Mouse (Mus musculus): Measurements from ENCODE around the gene Iah1. TPM values are rescaled to one million over a fixed set of nuclear protein-coding genes. Genes with fewer than 3 reads are reported as not detected.

Iah1 gene
- polyA plus RNA-seq, 1 experiment, result 63.7 TPM

GRCm38 (mm10) chr12:21285508-21286242, 30.5 kb upstream of the Iah1 start:
- Histone ChIP-seq H3K27ac (ENCODE audit: insufficient read depth, low read depth, low read length) (peak overlapping the region; percentile 52), H3K27me3 (ENCODE audit: control insufficient read depth, insufficient read depth, low read length) (no peaks in the 10 kb centered on the region), H3K4me1 (ENCODE audit: control insufficient read depth, insufficient read depth, insufficient read length, low read length) (peaks cover 4% of the 10 kb centered on the region; the same call in 1 of the 2 replicates), H3K4me3 (ENCODE audit: low read depth, low read length) (peak overlapping the region; percentile 85), H3K36me3 (ENCODE audit: control insufficient read depth, insufficient read depth, low read length) (peaks cover 2% of the 10 kb centered on the region; the same call in 1 of the 2 replicates)
- under 1% methylated on average over 47 of the region's 47 CpGs for whole genome bisulfite sequencing
- no peak for TF ChIP-seq CTCF (IDR thresholded peaks at IDR 0.05; ENCODE audit: extremely low read depth, insufficient read length, insufficient replicate concordance, low read depth, low read length)
- TF ChIP-seq POLR2A (IDR thresholded peaks at IDR 0.05; ENCODE audit: low read depth, low read length), result peak; percentile 35; the same call in 1 of the 2 replicates

- Histone ChIP-seq H3K27me3 (ENCODE audit: control insufficient read depth, insufficient read depth, low read length) (no peaks in the 10 kb centered on the region), H3K36me3 (ENCODE audit: control insufficient read depth, insufficient read depth, low read length) (peaks cover 2% of the 10 kb centered on the region; the same call in 1 of the 2 replicates), H3K27ac (ENCODE audit: insufficient read depth, low read depth, low read length) (peak within 1 kb of the TSS; percentile 68), H3K4me3 (ENCODE audit: low read depth, low read length) (peak within 1 kb of the TSS; percentile 85), H3K4me1 (ENCODE audit: control insufficient read depth, insufficient read depth, insufficient read length, low read length) (peaks cover 4% of the 10 kb centered on the region; the same call in 1 of the 2 replicates)
- under 1% methylated on average over 28 of the region's 28 CpGs for WGBS
- TF ChIP-seq POLR2A (IDR thresholded peaks at IDR 0.05; ENCODE audit: low read depth, low read length), result no peak
Measured at GRCm38 (mm10) chr12:21286243-21286622, 30.0 kb upstream of the Iah1 start, which contains the start of gene Itgb1bp1. Itgb1bp1 (minus strand) TSS chr12:21286284.

GRCm38 (mm10) chr12:21286712-21287650, 29.2 kb upstream of the Iah1 start:
- H3K36me3 ChIP-seq (ENCODE audit: control insufficient read depth, insufficient read depth, low read length), result peaks cover 5% of the 10 kb centered on the region
- H3K4me1 ChIP-seq (ENCODE audit: control insufficient read depth, insufficient read depth, insufficient read length, low read length), result peaks cover 4% of the 10 kb centered on the region; the same call in 1 of the 2 replicates
- H3K4me3 ChIP-seq (ENCODE audit: low read depth, low read length), result peak overlapping the region; percentile 85
- no peaks in the 10 kb centered on the region for H3K27me3 ChIP-seq (ENCODE audit: control insufficient read depth, insufficient read depth, low read length)
- H3K27ac ChIP-seq (ENCODE audit: insufficient read depth, low read depth, low read length), result peak overlapping the region; percentile 68
- TF ChIP-seq CTCF (IDR thresholded peaks at IDR 0.05; ENCODE audit: extremely low read depth, insufficient read length, insufficient replicate concordance, low read depth, low read length) (no peak), POLR2A (IDR thresholded peaks at IDR 0.05; ENCODE audit: low read depth, low read length) (no peak)
- 15% methylated on average over 18 of the region's 18 CpGs for WGBS

GRCm38 (mm10) chr12:21288716-21289395, 27.3 kb upstream of the Iah1 start:
- no peak for TF ChIP-seq CTCF (IDR thresholded peaks at IDR 0.05; ENCODE audit: extremely low read depth, insufficient read length, insufficient replicate concordance, low read depth, low read length)
- no peak for TF ChIP-seq POLR2A (IDR thresholded peaks at IDR 0.05; ENCODE audit: low read depth, low read length)
- Histone ChIP-seq H3K36me3 (ENCODE audit: control insufficient read depth, insufficient read depth, low read length) (peaks cover 21% of the 10 kb centered on the region), H3K27me3 (ENCODE audit: control insufficient read depth, insufficient read depth, low read length) (no peaks in the 10 kb centered on the region), H3K4me3 (ENCODE audit: low read depth, low read length) (no peak overlapping the region), H3K4me1 (ENCODE audit: control insufficient read depth, insufficient read depth, insufficient read length, low read length) (peaks cover 4% of the 10 kb centered on the region; the same call in 1 of the 2 replicates), H3K27ac (ENCODE audit: insufficient read depth, low read depth, low read length) (no peak overlapping the region)
- WGBS, result 83% methylated on average over 3 of the region's 3 CpGs

- Histone ChIP-seq H3K27ac (ENCODE audit: insufficient read depth, low read depth, low read length) (no peak overlapping the region), H3K27me3 (ENCODE audit: control insufficient read depth, insufficient read depth, low read length) (no peaks in the 10 kb centered on the region), H3K4me1 (ENCODE audit: control insufficient read depth, insufficient read depth, insufficient read length, low read length) (peaks cover 4% of the 10 kb centered on the region; the same call in 1 of the 2 replicates), H3K36me3 (ENCODE audit: control insufficient read depth, insufficient read depth, low read length) (peaks cover 27% of the 10 kb centered on the region), H3K4me3 (ENCODE audit: low read depth, low read length) (no peak overlapping the region)
- TF ChIP-seq POLR2A (IDR thresholded peaks at IDR 0.05; ENCODE audit: low read depth, low read length) (no peak), CTCF (IDR thresholded peaks at IDR 0.05; ENCODE audit: extremely low read depth, insufficient read length, insufficient replicate concordance, low read depth, low read length) (no peak)
- WGBS, result 62% methylated on average over 6 of the region's 6 CpGs
Measured at GRCm38 (mm10) chr12:21289651-21290050, 26.5 kb upstream of the Iah1 start.

GRCm38 (mm10) chr12:21298856-21299255, 17.3 kb upstream of the Iah1 start:
- TF ChIP-seq POLR2A (IDR thresholded peaks at IDR 0.05; ENCODE audit: low read depth, low read length) (no peak), CTCF (IDR thresholded peaks at IDR 0.05; ENCODE audit: extremely low read depth, insufficient read length, insufficient replicate concordance, low read depth, low read length) (no peak)
- 98% methylated on average over 11 of the region's 11 CpGs for WGBS
- no peaks in the 10 kb centered on the region for H3K4me1 ChIP-seq (ENCODE audit: control insufficient read depth, insufficient read depth, insufficient read length, low read length)
- H3K4me3 ChIP-seq (ENCODE audit: low read depth, low read length), result no peak overlapping the region
- no peak overlapping the region for H3K27ac ChIP-seq (ENCODE audit: insufficient read depth, low read depth, low read length)
- peaks cover 67% of the 10 kb centered on the region for H3K36me3 ChIP-seq (ENCODE audit: control insufficient read depth, insufficient read depth, low read length)
- H3K27me3 ChIP-seq (ENCODE audit: control insufficient read depth, insufficient read depth, low read length), result no peaks in the 10 kb centered on the region

All from small intestine, adult 2 months (tissue).